Mouse (Mus musculus) forebrain, embryonic 16.5 days (tissue): Measurements from ENCODE around the gene Faah. TPM values are rescaled to one million over a fixed set of nuclear protein-coding genes. Genes with fewer than 3 reads are reported as not detected.

Experiments
- ATAC-seq: fragments of 200-750 bp; cut with Nextera tagmentation; 2 replicates; pipeline ENCODE4 v1.8.0; 2017; ENCODE audit warnings: mild to moderate bottlenecking, moderate library complexity
- H3K27ac ChIP-seq: fragments of 300-500 bp; sonication (generic); 2 replicates; pipeline ENCODE4 v1.5.1; 2014; ENCODE audit warnings: low read length, control low read depth
- H3K27me3 ChIP-seq: fragments of 300-500 bp; sonication (generic); replicated peaks from 2 replicates; pipeline ENCODE4 v1.6.1; 2014; ENCODE audit warnings: low read length; ENCODE audit not compliant: control insufficient read depth, insufficient read depth
- H3K36me3 ChIP-seq: fragments of 300-500 bp; sonication (generic); 2 replicates; pipeline ENCODE4 v1.6.1; 2014; ENCODE audit not compliant: control insufficient read depth, insufficient read depth
- H3K4me1 ChIP-seq: fragments of 300-500 bp; sonication (generic); replicated peaks from 2 replicates; pipeline ENCODE4 v1.6.1; 2014; ENCODE audit warnings: low read length; ENCODE audit not compliant: control insufficient read depth, insufficient read depth
- H3K4me2 ChIP-seq: fragments of 300-500 bp; sonication (generic); 2 replicates; pipeline ENCODE4 v1.6.1; 2014; ENCODE audit warnings: mild to moderate bottlenecking, low read length, control low read depth
- H3K4me3 ChIP-seq: fragments of 300-500 bp; sonication (generic); replicated peaks from 2 replicates; pipeline ENCODE4 v1.5.1; 2014; ENCODE audit warnings: mild to moderate bottlenecking, low read length, control low read depth
- H3K9ac ChIP-seq: fragments of 300-500 bp; sonication (generic); replicated peaks from 2 replicates; pipeline ENCODE4 v1.6.1; 2014; ENCODE audit warnings: low read depth, low read length, control low read depth
- H3K9me3 ChIP-seq: fragments of 300-500 bp; sonication (generic); 2 replicates; pipeline ENCODE4 v1.6.1; 2016; ENCODE audit warnings: low read length; ENCODE audit not compliant: control insufficient read depth
- WGBS: fragments of 180-500 bp; shearing (Covaris S2); extraction: QIAGEN DNeasy Blood & Tissue Kit; methylation state at CpG from one replicate; pipeline ENCODE4 v1.1.7; 2014; 5-methylcytosine and 5-hydroxymethylcytosine counted together
- polyA plus RNA-seq: library from polyadenylated mRNA; unstranded; fragments of >200 nt; fragmentation: Nextera tagmentation; extraction: Ambion mirVana; gene quantifications from 2 replicates; pipeline ENCODE4 v1.2.1, GENCODE M21; 2015

Faah gene
- polyA plus RNA-seq, 1 experiment from 2014 or later, result 17.1 TPM

DNA sequence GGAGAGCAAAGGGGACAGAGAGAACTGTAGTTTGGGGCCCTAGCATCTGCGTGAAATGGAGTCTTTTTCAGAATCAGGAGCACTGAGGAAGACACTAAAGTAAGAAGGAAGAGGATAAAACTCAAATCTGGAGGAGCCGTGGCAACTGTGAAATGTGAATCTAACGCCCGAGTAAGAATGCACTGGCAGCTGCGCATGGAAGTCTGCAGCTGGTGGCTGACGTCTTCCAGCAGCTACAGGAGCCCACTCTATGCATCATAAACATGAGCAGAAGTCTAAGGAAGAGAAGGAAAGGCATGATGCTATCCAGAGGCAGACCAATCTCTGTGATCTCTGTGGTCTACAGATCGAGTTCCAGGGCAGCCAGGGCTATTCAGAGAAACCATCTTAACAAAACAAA is 90.1 kb downstream of the Faah start:
- ATAC-seq, result no peak
- no peak overlapping the region for H3K9ac ChIP-seq
- H3K27ac ChIP-seq, result no peak overlapping the region
- H3K36me3 ChIP-seq, result no peaks in the 10 kb centered on the region
- no peaks in the 10 kb centered on the region for H3K9me3 ChIP-seq
- H3K27me3 ChIP-seq, result peaks cover 37% of the 10 kb centered on the region
- no peak overlapping the region for H3K4me2 ChIP-seq
- H3K4me3 ChIP-seq, result no peak overlapping the region
- 70% methylated on average over 7 of the region's 7 CpGs for WGBS
- no peaks in the 10 kb centered on the region for H3K4me1 ChIP-seq

DNA sequence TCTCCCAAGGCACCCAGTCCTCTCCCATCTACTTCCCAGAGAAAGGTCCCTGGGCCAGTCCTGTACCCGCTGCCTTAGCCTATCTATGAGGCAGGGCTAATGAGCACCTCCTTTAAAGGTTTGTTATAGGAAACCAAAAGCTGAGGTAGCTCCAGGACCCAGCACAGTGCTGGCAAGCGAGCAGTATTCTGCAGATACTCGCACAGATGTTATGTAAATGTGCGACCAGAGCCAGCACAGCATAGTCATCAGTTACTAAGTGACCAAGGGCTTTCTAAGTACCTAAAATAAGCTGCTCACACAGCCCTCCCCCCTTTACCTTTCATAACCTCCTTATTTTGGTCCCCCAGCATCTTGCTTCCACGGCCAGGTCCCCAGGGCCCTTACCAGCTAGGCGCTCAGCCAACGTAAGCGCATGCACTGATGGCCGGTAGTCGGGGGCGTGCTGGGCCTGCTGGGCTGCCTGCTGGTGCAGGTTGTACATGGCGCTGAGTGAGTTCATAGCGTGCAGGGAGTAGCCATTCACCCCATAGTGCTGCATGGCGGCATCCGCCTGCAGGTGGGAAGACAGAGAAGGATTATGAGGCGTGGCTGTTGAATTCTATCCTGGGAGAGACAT is 94.4 kb downstream of the Faah start:
- Histone ChIP-seq H3K27ac (no peak overlapping the region), H3K4me3 (no peak overlapping the region), H3K36me3 (no peaks in the 10 kb centered on the region), H3K4me2 (no peak overlapping the region), H3K9me3 (no peaks in the 10 kb centered on the region), H3K27me3 (peaks cover 13% of the 10 kb centered on the region), H3K4me1 (no peaks in the 10 kb centered on the region), H3K9ac (no peak overlapping the region)
- WGBS, result 71% methylated on average over 16 of the region's 16 CpGs
- ATAC-seq, result no peak

- Histone ChIP-seq H3K4me2 (no peak overlapping the region), H3K27ac (no peak overlapping the region), H3K9me3 (no peaks in the 10 kb centered on the region), H3K27me3 (peaks cover 15% of the 10 kb centered on the region), H3K9ac (no peak overlapping the region), H3K4me3 (no peak overlapping the region), H3K4me1 (no peaks in the 10 kb centered on the region), H3K36me3 (no peaks in the 10 kb centered on the region)
- WGBS, result 89% methylated on average over 5 of the region's 5 CpGs
- no peak for ATAC-seq
Measured at GRCm38 (mm10) chr4:115922688-115923087, 95.0 kb downstream of the Faah start.

DNA sequence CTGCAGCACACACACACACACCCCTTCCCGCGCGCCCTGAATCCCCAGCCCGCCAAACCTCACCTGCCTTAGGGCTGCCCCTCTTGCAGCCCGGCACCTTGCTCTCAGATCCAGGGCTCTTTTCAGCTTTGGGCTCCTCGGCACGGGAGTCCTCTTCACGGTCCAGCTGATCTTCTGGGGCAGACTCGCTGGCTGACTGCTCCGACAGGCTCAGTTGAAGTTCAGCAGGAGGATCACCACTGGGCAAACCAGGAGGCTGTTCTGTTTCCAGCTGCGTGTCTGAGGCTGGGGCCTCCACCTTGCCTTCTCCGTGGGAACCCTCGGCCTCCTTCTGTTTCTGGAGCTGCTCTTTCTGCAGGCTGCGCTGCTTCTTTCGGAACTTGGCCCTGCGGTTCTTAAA is 97.8 kb downstream of the Faah start:
- Histone ChIP-seq H3K27ac (no peak overlapping the region), H3K4me3 (no peak overlapping the region), H3K27me3 (peaks cover 22% of the 10 kb centered on the region), H3K36me3 (no peaks in the 10 kb centered on the region), H3K4me1 (no peaks in the 10 kb centered on the region), H3K9me3 (no peaks in the 10 kb centered on the region), H3K4me2 (no peak overlapping the region), H3K9ac (no peak overlapping the region)
- 82% methylated on average over 16 of the region's 16 CpGs for WGBS
- ATAC-seq, result no peak

Other genes starting within 250 kb of the Faah start
- gene Tex38, start 236.9 kb downstream of the Faah start, polyA plus RNA-seq, result 0.28 TPM in 1 of 2 replicates, not detected in the other
- 35.1 and 36.8 TPM in 2 replicates for gene Atpaf1, start 233.1 kb downstream of the Faah start, polyA plus RNA-seq
- gene Mob3c, start 189.8 kb downstream of the Faah start, polyA plus RNA-seq, result 4.6 and 6.0 TPM in 2 replicates
- gene Mknk1, start 178.7 kb downstream of the Faah start, polyA plus RNA-seq, result 25.4 and 27.9 TPM in 2 replicates
- gene Kncn, start 133.5 kb downstream of the Faah start, polyA plus RNA-seq, result 0.18 TPM in 1 of 2 replicates, not detected in the other
- 0.15 and 0.47 TPM in 2 replicates for gene 6430628N08Rik, start 127.3 kb downstream of the Faah start, polyA plus RNA-seq
- 0.10 TPM in 1 of 2 replicates, not detected in the other for gene Dmbx1, start 78.0 kb downstream of the Faah start, polyA plus RNA-seq
- gene Nsun4, start 36.0 kb upstream of the Faah start, polyA plus RNA-seq, result 13.2 and 13.4 TPM in 2 replicates
- gene Uqcrh, start 57.1 kb upstream of the Faah start, polyA plus RNA-seq, result 409 and 411 TPM in 2 replicates
- gene Lrrc41, start 57.3 kb upstream of the Faah start, polyA plus RNA-seq, result 67.0 and 71.0 TPM in 2 replicates
- gene Rad54l, start 105.8 kb upstream of the Faah start, polyA plus RNA-seq, result 18.6 and 18.8 TPM in 2 replicates
- 61.5 and 67.3 TPM in 2 replicates for gene Pomgnt1, start 105.9 kb upstream of the Faah start, polyA plus RNA-seq
- 2.6 and 2.7 TPM in 2 replicates for gene Lurap1, start 133.4 kb upstream of the Faah start, polyA plus RNA-seq
- gene Tspan1, start 149.7 kb upstream of the Faah start, polyA plus RNA-seq, result 0.10 and 0.19 TPM in 2 replicates
- not detected in 2 replicates for gene 1700042G07Rik, start 155.4 kb upstream of the Faah start, polyA plus RNA-seq
- gene Gm49337, start 155.5 kb upstream of the Faah start, polyA plus RNA-seq, result not detected in 2 replicates
- gene Pik3r3, start 203.7 kb upstream of the Faah start, polyA plus RNA-seq, result 83.3 and 86.9 TPM in 2 replicates